In the genomic region with DNA sequence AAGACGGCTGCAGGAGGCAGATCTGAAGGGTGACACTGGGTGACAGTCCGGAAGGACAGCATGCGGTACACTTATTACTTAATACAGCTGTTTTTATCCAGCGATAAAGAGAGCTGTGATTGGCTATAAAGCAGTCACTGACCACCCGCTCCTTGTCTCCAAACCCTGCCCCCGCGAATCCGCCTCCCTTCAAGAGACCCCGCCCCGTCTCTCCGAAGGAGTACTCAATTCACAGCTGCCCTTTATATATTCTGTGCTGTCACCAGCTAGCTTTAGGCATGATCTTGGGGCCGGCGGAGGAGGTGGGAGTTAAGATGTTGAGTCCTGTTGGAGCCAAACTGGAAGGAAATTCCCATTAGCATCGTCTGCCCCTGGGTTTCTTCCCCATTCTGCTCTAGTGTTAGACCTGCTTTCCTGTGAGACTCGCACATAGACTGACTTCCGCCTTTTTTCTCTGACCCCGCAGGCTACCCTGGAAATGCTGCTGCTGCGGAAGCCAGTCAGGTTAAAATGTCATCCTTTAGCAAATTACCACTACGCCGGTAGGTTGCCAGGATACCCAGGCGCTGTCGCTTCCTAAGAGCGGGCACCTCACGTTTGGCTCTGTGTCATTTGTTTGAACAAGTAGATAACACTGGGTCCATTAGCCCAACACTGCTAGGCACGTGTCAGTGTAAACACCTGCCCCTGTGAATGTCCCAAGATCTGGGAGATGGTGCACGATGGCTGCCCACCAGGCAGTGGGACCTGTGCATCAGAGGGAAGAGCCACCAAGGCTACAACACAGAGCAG, we compare ENCODE assay signal across 26 mouse cellular contexts. TPM values are rescaled to one million over a fixed set of nuclear protein-coding genes. Genes with fewer than 3 reads are reported as not detected.
DNase-seq lines count a peak whose midpoint lies in the region; ATAC-seq and TF ChIP-seq lines count a peak whose summit lies in the region.
"Had no signal": no experiment of that assay in that cellular context is flagged by ENCODE, and none has a peak within 500 bp of the region (broad histone marks: within the 10 kb centered on the region; RNA-seq: fewer than 3 reads in every experiment).

No protein-coding gene starts in this region.

- 74% methylated on average over 26 of the region's 26 CpGs for WGBS in kidney, adult 2 months
- WGBS in liver, postnatal 0 days (ENCODE audit: insufficient replicate concordance) = 70% methylated on average over 26 of the region's 26 CpGs
- 73% methylated on average over 26 of the region's 26 CpGs for WGBS in liver, embryonic 12.5 days (ENCODE audit: insufficient replicate concordance)
- 70% methylated on average over 26 of the region's 26 CpGs for WGBS in intestine, embryonic 16.5 days

- H3K9ac ChIP-seq in liver, postnatal 0 days (replicated peaks) = no peak overlapping the region
- H3K9ac ChIP-seq in liver, embryonic 12.5 days = no peak overlapping the region
- H3K9ac ChIP-seq in intestine, embryonic 16.5 days (ENCODE audit: low read depth, low read length) = no peak overlapping the region
- H3K9ac ChIP-seq: forebrain, embryonic 15.5 days; heart, embryonic 12.5 days; neural tube, embryonic 13.5 days had no signal

- H3K36me3 ChIP-seq in kidney, adult 2 months (ENCODE audit: control insufficient read depth, insufficient read depth, low read length) = no peaks in the 10 kb centered on the region
- no peaks in the 10 kb centered on the region for H3K36me3 ChIP-seq in liver, postnatal 0 days (replicated peaks; ENCODE audit: insufficient read depth, low read length)
- 0 out of 2 replicates have a peak, but pooled peaks cover 7% of the 10 kb centered on the region for H3K36me3 ChIP-seq in liver, embryonic 12.5 days
- peaks cover 11% of the 10 kb centered on the region; the same call in 1 of the 2 replicates for H3K36me3 ChIP-seq in intestine, embryonic 16.5 days (ENCODE audit: control insufficient read depth, insufficient read depth, low read length)

- no peak overlapping the region for H3K27ac ChIP-seq in kidney, adult 2 months (ENCODE audit: insufficient read depth, low read depth, low read length)
- no peak overlapping the region for H3K27ac ChIP-seq in liver, postnatal 0 days (ENCODE audit: low read depth)
- H3K27ac ChIP-seq in liver, embryonic 12.5 days = no peak overlapping the region
- H3K27ac ChIP-seq in intestine, embryonic 16.5 days (ENCODE audit: low read length) = no peak overlapping the region
- H3K27ac ChIP-seq: embryonic facial prominence, embryonic 10.5 days; forebrain, embryonic 15.5 days; hindbrain, postnatal 0 days; left cerebral cortex, adult 2 months; macrophage; midbrain, embryonic 10.5 days; neural tube, embryonic 13.5 days had no signal

- no peaks in the 10 kb centered on the region for H3K9me3 ChIP-seq in liver, postnatal 0 days (ENCODE audit: low read length)
- H3K9me3 ChIP-seq in liver, embryonic 12.5 days (replicated peaks) = no peaks in the 10 kb centered on the region
- H3K9me3 ChIP-seq in intestine, embryonic 16.5 days (ENCODE audit: control insufficient read depth, low read length) = no peaks in the 10 kb centered on the region
- H3K9me3 ChIP-seq: embryonic facial prominence, embryonic 10.5 days; forebrain, embryonic 15.5 days; heart, embryonic 12.5 days; midbrain, embryonic 10.5 days; neural tube, embryonic 13.5 days had no signal

- no peaks in the 10 kb centered on the region for H3K27me3 ChIP-seq in kidney, adult 2 months (replicated peaks; ENCODE audit: control insufficient read depth, insufficient read depth, low read length)
- H3K27me3 ChIP-seq in liver, postnatal 0 days (ENCODE audit: insufficient read depth, low read length) = no peaks in the 10 kb centered on the region
- H3K27me3 ChIP-seq in liver, embryonic 12.5 days (replicated peaks) = no peaks in the 10 kb centered on the region
- no peaks in the 10 kb centered on the region for H3K27me3 ChIP-seq in intestine, embryonic 16.5 days (replicated peaks; ENCODE audit: control insufficient read depth, insufficient read depth, low read length)
- H3K27me3 ChIP-seq: forebrain, embryonic 15.5 days; heart, embryonic 12.5 days; neural tube, embryonic 13.5 days had no signal

- peak; percentile 22; the same call in 1 of the 2 replicates for ATAC-seq in liver, postnatal 0 days
- no peak for ATAC-seq in liver, embryonic 12.5 days
- 0 out of 2 replicates have a peak, but pooled peaks have one; percentile 23 for ATAC-seq in intestine, embryonic 16.5 days
- ATAC-seq: forebrain, embryonic 15.5 days; hindbrain, postnatal 0 days; lung, postnatal 0 days; midbrain, embryonic 16.5 days had no signal

- H3K4me3 ChIP-seq in kidney, adult 2 months (ENCODE audit: insufficient read depth, low read depth, low read length) = no peak overlapping the region
- H3K4me3 ChIP-seq in liver, postnatal 0 days (ENCODE audit: low read depth, low read length) = no peak overlapping the region
- no peak overlapping the region for H3K4me3 ChIP-seq in liver, embryonic 12.5 days
- H3K4me3 ChIP-seq in intestine, embryonic 16.5 days (ENCODE audit: low read length) = no peak overlapping the region
- H3K4me3 ChIP-seq: embryonic facial prominence, embryonic 10.5 days; forebrain, embryonic 15.5 days; heart, embryonic 12.5 days; left cerebral cortex, adult 2 months; midbrain, embryonic 10.5 days; myocyte; neural tube, embryonic 13.5 days had no signal

- peak; percentile 32 for DNase-seq in kidney, adult 2 months
- DNase-seq in kidney, adult 8-10 months = no peak
- no peak for DNase-seq in liver, postnatal 0 days
- no peak for DNase-seq in adrenal gland, postnatal 36 days
- no peak for DNase-seq in spleen, postnatal 14 days (ENCODE audit: low spot score in 2 of 2)
- DNase-seq: adrenal gland, postnatal 25 days; cerebellum, adult 11 months; cerebellum, adult 9-11 months; layer of hippocampus, adult 9-11 months; right cerebral cortex, postnatal 25 days; spleen, adult 18-20 months; thymus, postnatal 14 days had no signal

- no peak for TF ChIP-seq EP300 in liver, postnatal 0 days (IDR thresholded peaks at IDR 0.05; ENCODE audit: low read depth)

- TF ChIP-seq CTCF in kidney, adult 2 months (conservative IDR thresholded peaks at IDR 0.05; ENCODE audit: insufficient read depth, insufficient read length, low read depth, low read length) = no peak
- TF ChIP-seq CTCF in liver, postnatal 0 days (IDR thresholded peaks at IDR 0.05; ENCODE audit: low read depth) = no peak

- no peak for TF ChIP-seq POLR2A in kidney, adult 2 months (IDR thresholded peaks at IDR 0.05; ENCODE audit: low read depth, low read length)

- no peak overlapping the region for H3K4me2 ChIP-seq in liver, postnatal 0 days (ENCODE audit: low read depth, low read length)
- H3K4me2 ChIP-seq in liver, embryonic 12.5 days = no peak overlapping the region
- no peak overlapping the region for H3K4me2 ChIP-seq in intestine, embryonic 16.5 days (ENCODE audit: low read depth, low read length)
- H3K4me2 ChIP-seq: forebrain, embryonic 15.5 days; heart, embryonic 12.5 days; neural tube, embryonic 13.5 days had no signal

- no peaks in the 10 kb centered on the region for H3K4me1 ChIP-seq in kidney, adult 2 months (ENCODE audit: control insufficient read depth, insufficient read depth, low read length)
- peaks cover 5% of the 10 kb centered on the region for H3K4me1 ChIP-seq in liver, postnatal 0 days (ENCODE audit: insufficient read depth)
- no peaks in the 10 kb centered on the region for H3K4me1 ChIP-seq in liver, embryonic 12.5 days
- H3K4me1 ChIP-seq in intestine, embryonic 16.5 days (ENCODE audit: control insufficient read depth, insufficient read depth, low read length) = 0 out of 2 replicates have a peak, but pooled peaks cover 2% of the 10 kb centered on the region

RNA-seq across cellular contexts. Expression of a gene that starts 39.9 kb away (rescaled TPM):
- polyA plus RNA-seq in kidney, adult 2 months (2012; rRNA removed) = 28.5 and 30.8 TPM in 2 replicates
- polyA plus RNA-seq in liver, postnatal 0 days (2015; fragmentation: Nextera tagmentation; extraction: Ambion mirVana) = 46.6 and 47.5 TPM in 2 replicates
- 66.2 and 70.4 TPM in 2 replicates for polyA plus RNA-seq in liver, embryonic 12.5 days (2016; fragmentation: Nextera tagmentation; extraction: Ambion mirVana)
- 72.0 and 80.0 TPM in 2 replicates for polyA plus RNA-seq in intestine, embryonic 16.5 days (2015; fragmentation: Nextera tagmentation; extraction: Ambion mirVana)
- total RNA-seq in adrenal gland, postnatal 36 days (2021) = 10 to 100 TPM; 37.5 to 52.8 TPM

RNA-seq across cellular contexts. Expression of a gene that starts 56.4 kb away (rescaled TPM):
- polyA plus RNA-seq in kidney, adult 2 months (2012; rRNA removed) = 0.91 and 0.95 TPM in 2 replicates
- polyA plus RNA-seq in liver, postnatal 0 days (2015; fragmentation: Nextera tagmentation; extraction: Ambion mirVana) = 0.11 and 0.13 TPM in 2 replicates
- polyA plus RNA-seq in liver, embryonic 12.5 days (2016; fragmentation: Nextera tagmentation; extraction: Ambion mirVana) = 0.48 and 0.56 TPM in 2 replicates
- polyA plus RNA-seq in intestine, embryonic 16.5 days (2015; fragmentation: Nextera tagmentation; extraction: Ambion mirVana) = 0.66 TPM in 2 replicates
- 1 to 10 TPM in 1 of 2 experiments, under 1 TPM in 1; 0.60 to 2.4 TPM for total RNA-seq in adrenal gland, postnatal 36 days (2021)
- total RNA-seq: hematopoietic stem cell, adult 5-6 weeks; hindbrain, postnatal 0 days had no signal
